Mouse (Mus musculus) lung, postnatal 36 days (tissue): Measurements from ENCODE around the gene Rngtt.
"Not testable (repeated sequence)": the region's sequence is repeated elsewhere in the genome, so short reads cannot be mapped to it uniquely, and the experiment has no call there.

Experiments used
- DNase-seq: peaks from one replicate; pipeline ENCODE4 v3.0.0; 2022; ENCODE audit warnings: mixed read lengths

Gene Rngtt

DNA sequence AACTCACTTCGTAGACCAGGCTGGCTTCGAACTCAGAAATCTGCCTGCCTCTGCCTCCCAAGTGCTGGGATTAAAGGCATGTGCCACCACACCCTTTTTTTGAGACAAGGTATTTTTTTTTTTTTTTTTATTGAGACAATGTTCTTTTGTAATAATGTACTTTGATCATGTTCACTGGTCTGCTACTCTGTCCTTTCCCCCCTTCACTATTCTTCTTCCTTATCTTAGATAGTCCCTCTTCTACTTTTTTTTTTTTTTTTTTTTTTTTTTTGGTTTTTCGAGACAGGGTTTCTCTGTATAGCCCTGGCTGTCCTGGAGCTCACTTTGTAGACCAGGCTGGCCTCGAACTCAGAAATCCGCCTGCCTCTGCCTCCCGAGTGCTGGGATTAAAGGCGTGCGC is 4.0 kb downstream of the Rngtt start:
- not testable (repeated sequence) for DNase-seq

DNA sequence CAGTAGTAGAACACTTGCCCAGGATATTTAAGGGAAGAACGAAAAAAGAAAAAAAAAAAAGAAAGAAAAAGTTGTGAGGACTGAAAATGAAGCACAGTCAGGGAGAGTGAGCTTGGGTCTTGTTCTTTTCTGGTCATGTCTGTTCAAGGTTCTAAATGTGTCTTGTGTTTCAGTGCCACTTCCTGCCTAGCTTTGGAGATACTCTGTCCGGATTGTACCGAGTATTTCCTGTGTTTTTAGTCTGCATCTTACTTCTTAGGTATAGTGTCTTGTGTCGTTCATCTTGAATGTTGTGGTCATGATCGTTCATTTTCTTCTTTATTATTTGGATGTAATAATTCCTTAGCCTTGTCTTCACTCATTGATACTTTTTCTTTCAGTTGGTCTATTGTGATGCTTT is 5.7 kb downstream of the Rngtt start:
- DNase-seq, result no peak

DNA sequence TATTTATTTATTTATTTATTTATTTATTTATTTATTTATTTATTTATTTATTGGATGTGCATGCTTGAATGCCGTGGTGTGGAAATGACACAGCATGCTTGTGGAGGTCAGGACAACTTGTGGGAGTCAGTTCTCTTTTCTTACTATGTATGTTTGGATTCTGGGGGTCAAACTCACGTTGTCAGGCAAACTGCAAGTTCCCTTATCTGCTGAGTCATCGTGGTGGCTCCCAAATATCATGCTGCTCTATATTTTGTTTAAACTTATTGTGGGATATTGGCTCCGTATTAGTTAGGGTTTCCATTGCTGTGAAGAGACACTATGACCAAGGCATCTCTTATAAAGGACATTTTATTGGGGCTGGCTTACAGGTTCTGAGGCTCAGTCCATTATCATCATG is 21.0 kb downstream of the Rngtt start:
- DNase-seq, result no peak

- no peak for DNase-seq
Measured at GRCm38 (mm10) chr4:33332956-33333455, 22.9 kb downstream of the Rngtt start.

DNA sequence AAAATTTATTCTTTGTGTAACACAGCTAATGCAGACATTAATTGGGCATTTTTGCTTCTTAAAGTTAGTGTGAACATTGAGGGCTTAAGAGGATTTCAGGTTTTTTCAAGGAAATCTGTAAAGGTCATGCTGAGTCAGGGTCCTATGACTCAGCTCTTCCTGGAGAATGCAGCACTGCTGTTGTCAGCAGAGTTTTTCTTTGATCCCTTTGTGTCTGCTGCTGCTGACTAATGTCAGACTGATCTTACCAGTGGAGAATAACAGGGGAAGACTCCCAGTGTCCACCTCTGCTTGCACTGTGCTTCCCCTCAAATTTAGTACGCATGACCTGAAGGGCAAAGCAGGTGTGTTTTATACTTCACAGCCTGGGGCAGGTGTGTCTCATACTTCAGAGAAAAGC is 27.9 kb downstream of the Rngtt start:
- DNase-seq, result no peak

DNA sequence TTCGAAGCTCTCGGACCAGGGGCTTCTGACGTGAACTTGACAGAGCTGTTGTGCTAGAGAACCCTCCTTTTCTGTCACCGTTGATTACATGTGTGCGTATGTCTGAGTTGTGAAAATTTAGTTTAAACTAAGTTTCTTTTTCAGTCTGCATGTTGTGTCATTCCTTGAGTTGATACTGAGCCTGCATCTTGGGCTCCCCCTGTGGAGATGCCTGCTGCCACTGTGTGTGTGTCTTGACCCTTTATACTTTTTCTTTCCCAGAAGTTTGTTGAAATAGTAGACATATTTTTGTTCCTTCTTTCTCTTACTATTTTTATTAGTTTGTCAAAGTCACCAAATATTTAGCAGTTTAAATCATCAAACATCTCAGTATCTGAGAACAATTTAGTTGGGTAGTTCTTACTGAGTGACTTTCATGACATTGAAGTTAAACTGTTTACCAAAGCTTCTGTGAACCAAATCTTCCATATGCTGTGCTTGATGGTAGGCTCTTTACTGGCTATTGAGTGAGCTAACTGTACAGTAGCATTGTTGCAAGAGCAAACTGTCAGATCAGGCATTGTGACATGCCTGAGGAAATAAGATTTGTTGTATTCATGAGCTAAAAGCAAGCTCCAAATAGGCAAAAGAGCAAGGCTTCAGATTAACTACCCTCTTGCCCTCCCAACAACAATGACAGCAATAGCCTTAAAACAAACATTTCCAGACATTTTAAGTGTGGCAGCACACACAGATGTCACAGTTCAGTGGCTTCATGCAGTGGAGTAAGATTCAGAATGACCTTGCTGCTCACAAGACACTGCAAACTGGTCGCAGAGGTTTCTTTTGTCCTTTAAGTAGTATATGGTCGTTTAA is 33.0 kb downstream of the Rngtt start:
- no peak for DNase-seq

DNA sequence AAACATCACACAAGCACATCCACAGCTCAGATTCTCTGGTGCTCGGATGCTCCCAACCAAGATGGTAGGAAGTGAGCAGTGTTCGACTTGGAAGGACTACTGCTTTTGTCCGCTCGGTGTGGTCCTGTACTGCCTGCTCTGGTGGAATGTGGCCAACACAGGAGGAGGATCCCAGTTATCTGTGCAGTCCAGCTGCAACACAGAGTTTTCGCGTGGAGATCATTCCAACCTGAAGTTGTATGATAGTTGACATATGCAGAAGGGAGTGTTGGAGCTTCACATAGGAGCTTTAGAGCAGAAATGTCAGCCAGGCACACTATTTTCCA is 33.6 kb downstream of the Rngtt start:
- DNase-seq, result no peak

GRCm38 (mm10) chr4:33363451-33363850 is 53.3 kb downstream of the Rngtt start:
- DNase-seq, result no peak

GRCm38 (mm10) chr4:33374916-33375315 is 64.8 kb downstream of the Rngtt start:
- no peak for DNase-seq

- DNase-seq, result no peak
Measured at GRCm38 (mm10) chr4:33377642-33378041, 67.5 kb downstream of the Rngtt start.

GRCm38 (mm10) chr4:33378894-33379293 is 68.8 kb downstream of the Rngtt start:
- no peak for DNase-seq

DNA sequence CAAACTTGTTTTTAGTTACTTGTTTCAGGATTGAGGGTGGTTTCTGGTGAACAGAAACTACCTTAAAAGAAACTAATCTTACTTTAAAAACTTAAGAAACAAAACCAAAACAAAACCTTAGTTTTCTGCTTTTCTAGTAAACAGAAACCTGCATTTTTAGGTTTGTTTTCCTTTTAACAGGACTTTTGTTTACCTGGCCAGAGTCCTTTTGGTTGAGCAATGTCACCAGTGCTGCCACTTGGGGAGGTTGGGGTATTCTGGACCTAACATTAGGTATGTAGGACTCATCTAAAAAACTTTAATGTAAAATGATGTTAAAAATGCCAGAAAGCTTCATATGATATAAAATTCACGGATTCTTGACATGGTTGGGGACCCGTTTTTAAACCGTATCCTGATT is 78.8 kb downstream of the Rngtt start:
- DNase-seq, result no peak

DNA sequence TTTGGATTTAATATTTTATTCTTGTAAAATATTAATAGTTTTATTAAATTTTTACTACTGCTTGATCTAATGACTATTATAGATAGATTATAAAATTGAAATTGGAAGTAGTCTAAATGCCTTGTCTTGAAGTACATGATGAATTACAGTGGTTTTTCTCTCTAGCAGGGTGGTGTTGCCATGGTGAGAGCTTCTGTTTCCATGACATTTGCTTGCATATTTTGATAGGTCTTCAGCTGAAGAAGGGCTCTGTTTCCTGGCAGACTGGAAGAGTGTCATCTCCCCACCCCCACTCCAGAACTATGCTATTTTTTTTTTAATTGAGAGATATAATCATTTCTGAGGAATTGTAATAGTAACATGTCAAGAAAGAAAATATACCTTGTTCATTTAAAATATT is 80.5 kb downstream of the Rngtt start:
- DNase-seq, result no peak

DNA sequence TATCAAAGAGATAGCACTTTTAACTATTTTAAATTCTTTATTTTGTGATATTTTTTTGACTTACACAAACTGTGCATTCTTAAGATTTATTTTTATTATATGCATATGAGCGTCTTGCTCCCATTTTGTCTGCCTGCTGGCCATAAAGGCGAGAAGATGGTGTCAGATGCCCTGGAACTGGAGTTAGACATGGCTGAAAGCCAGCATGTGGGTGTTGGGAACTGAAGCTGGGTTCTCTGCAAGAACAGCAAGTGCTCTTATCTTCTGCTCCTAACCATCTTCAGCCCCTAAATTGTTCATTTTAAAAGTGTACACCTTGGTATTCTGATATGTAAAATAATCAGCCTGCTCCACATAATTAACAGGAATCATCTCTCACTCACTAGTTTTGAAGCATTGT is 83.3 kb downstream of the Rngtt start:
- no peak for DNase-seq

DNA sequence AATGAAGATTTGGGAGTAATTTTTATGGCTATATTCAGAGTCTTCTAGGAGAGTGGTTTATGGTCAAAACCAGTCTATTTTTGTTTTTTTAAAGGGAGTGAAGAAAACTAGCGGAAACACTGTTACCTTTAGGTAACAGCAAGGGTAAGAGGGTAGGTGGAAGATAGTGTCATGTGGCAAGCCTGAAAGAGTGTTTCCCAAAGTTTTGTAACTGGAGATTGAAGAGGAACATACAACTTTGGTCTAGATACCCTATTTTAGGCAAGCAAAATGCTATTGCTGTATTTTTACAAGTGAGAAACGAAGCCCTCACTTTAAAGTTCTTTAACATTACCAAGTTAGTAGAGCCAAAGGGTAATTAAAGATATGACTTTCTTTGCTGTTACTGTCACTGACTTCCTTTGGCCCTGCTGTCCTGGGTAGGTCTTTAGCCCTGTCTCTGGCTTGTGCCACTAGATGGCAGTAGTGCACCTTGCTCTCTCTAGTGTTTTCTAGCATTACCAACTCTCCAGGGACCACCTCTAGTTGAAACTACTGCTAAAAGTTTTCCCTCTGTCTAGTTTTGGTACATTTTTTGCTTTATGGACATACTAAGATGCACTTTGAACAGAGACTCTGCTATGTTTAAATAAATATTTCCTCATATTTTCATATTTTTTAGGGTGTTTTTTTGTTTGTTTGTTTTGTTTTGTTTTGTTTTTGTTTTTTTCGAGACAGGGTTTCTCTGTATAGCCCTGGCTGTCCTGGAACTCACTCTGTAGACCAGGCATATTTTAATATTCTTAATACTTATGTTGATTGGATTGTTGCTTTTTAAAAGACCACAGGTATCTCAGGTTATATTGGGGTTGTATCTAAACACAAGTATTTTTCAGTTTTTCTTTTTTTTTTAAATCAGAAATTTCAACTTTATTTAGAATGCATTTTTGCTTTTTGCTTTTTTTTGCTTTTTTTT is 86.4 kb downstream of the Rngtt start:
- peak; percentile 92 for DNase-seq

DNA sequence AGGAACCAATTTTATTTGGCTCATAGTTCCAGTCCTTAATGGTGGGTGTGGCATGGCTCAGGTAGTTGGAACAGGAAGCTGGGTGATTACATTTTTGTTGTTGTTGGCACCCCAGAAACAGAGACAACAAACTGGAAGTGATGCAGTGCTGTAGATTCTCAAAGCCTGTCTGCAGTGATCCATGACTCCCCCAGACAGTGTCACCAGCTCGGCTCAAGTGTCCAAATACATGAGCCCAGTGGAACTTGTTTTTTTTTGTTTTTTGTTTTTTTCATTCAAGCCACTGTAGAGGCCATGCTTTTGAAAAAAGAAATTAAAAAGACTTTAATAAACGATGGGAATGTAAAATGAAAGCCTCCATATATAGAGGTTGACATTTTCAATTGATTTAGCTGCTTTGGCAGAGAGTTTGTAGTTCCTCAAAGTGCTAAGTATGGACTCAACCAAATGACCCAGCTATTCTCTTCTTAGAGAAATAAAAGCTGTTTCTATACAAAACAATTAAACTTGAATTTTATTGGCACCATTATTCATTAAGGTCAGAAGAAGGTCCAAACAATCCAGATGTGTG is 95.7 kb downstream of the Rngtt start:
- no peak for DNase-seq

DNA sequence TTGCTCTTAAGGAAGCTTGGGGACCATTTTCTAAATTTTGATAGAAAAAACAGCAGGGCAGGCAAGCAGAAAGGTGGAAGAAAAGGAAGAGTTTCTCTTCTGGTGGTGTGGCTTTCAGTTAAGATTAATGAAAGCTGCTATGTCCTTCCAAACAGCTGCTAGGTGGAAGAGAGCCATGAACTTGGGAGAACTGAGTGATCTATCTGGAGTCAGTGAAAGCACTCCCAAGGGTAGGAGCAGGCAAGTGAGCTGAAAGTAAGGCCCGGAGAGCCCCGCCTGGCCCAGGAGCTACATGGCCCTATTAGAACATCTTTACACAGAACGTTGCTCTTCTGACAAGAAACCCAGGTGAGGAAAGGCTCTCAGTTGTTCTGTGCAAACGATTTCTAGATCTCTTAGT is 103.7 kb downstream of the Rngtt start:
- peak; percentile 37 for DNase-seq

GRCm38 (mm10) chr4:33414781-33415180 is 104.7 kb downstream of the Rngtt start:
- no peak for DNase-seq

DNA sequence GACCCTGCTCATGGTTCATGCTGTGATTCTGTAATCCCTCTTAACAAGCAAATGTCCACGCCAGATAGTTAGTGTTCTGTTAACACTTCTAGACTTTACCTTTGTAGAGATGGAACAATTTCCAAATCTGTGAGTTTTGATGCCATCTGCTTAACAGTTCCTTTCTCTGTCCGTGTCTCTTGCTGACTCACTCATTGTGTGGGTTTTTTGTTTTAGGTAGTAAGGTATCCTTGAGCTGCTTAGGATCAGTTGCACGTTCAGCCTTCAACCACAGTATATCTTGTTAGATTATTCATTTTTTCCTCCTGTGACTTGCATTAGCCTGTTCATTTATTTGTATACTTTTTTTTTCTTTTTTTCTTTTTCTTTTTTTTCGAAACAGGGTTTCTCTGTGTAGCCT is 107.3 kb downstream of the Rngtt start:
- DNase-seq, result no peak

DNA sequence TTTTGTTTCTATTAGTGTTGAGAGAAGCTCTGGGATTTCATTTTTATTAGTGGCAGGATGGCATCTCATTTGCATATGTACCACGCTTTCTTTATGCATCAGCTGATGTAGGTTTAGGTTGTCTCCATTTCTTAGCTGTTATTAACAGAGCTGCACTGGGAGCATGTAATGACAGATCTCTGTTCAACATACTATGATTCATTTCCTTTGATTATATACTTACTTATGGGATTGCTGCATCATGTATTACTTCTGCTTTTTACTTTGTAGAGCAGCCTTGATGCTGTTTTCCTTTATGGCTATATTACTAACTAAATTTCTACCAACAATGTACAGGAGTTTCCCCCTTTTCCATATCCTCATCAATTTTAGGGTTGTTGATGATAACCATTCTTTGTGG is 109.5 kb downstream of the Rngtt start:
- no peak for DNase-seq

- DNase-seq, result peak; percentile 13
Measured at GRCm38 (mm10) chr4:33428856-33429255, 118.7 kb downstream of the Rngtt start.

GRCm38 (mm10) chr4:33441864-33442263 is 131.8 kb downstream of the Rngtt start:
- DNase-seq, result peak; percentile 19

DNA sequence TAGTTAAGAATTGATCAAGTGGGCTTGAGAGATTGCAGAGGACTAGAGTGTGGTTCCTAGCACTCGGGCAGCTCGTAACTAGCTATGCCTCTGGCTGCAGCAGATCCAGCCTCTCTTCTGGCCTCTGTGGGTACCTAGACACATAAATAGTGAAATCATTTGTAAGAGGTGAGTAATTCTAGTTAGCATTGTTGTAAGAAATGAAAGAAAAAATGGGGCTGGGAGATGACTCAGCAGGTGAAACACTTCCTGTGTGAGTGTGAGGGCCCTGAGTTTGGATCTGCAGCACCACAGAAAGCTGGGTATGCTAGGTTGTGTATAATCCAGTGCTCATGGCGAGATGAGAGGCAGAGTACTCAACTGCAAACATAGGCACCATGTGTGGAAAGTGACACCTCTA is 136.2 kb downstream of the Rngtt start:
- DNase-seq, result no peak

GRCm38 (mm10) chr4:33446881-33447280 is 136.8 kb downstream of the Rngtt start:
- DNase-seq, result no peak
